ENCODE assay signal across 9 mouse cellular contexts in genomic region chr11:70028401-70029129, GRCm38 (mm10). TPM values are rescaled to one million over a fixed set of nuclear protein-coding genes. Genes with fewer than 3 reads are reported as not detected.
DNase-seq lines count a peak whose midpoint lies in the region; ATAC-seq lines count a peak whose summit lies in the region.
"Had no signal": no experiment of that assay in that cellular context is flagged by ENCODE, and none has a peak within 500 bp of the region (broad histone marks: within the 10 kb centered on the region; RNA-seq: fewer than 3 reads in every experiment).

No protein-coding gene starts in this region.

- no peaks in the 10 kb centered on the region; the same call in 1 of the 2 replicates for H3K27me3 ChIP-seq in liver, embryonic 11.5 days (replicated peaks; ENCODE audit: control insufficient read depth, insufficient read depth, low read length)
- H3K27me3 ChIP-seq in forebrain, embryonic 10.5 days (ENCODE audit: poor library complexity, severe bottlenecking): no peaks in the 10 kb centered on the region
- no peaks in the 10 kb centered on the region for H3K27me3 ChIP-seq in limb, embryonic 10.5 days (ENCODE audit: low read depth, poor library complexity, severe bottlenecking)

- 25% methylated on average over 12 of the region's 12 CpGs for WGBS in liver, embryonic 11.5 days
- 30% methylated on average over 12 of the region's 12 CpGs for WGBS in forebrain, embryonic 10.5 days
- 33% methylated on average over 12 of the region's 12 CpGs for WGBS in limb, embryonic 10.5 days

- peaks cover 10% of the 10 kb centered on the region; the same call in 1 of the 2 replicates for H3K36me3 ChIP-seq in liver, embryonic 11.5 days (ENCODE audit: control insufficient read depth, insufficient read depth, low read length)
- H3K36me3 ChIP-seq in forebrain, embryonic 10.5 days (replicated peaks): peaks cover 34% of the 10 kb centered on the region
- H3K36me3 ChIP-seq in limb, embryonic 10.5 days: peaks cover 36% of the 10 kb centered on the region

- H3K9me3 ChIP-seq in liver, embryonic 11.5 days (ENCODE audit: control insufficient read depth, low read length): no peaks in the 10 kb centered on the region
- H3K9me3 ChIP-seq in forebrain, embryonic 10.5 days: no peaks in the 10 kb centered on the region
- no peaks in the 10 kb centered on the region for H3K9me3 ChIP-seq in limb, embryonic 10.5 days (replicated peaks)

- H3K4me2 ChIP-seq in liver, embryonic 11.5 days: peak overlapping the region; percentile 46

- peak overlapping the region; percentile 41 for H3K27ac ChIP-seq in liver, embryonic 11.5 days (ENCODE audit: low read depth, low read length)
- H3K27ac ChIP-seq in forebrain, embryonic 10.5 days: peak overlapping the region; percentile 85
- peak overlapping the region; percentile 81 for H3K27ac ChIP-seq in limb, embryonic 10.5 days

- DNase-seq in liver, embryonic 11.5 days (ENCODE audit: low spot score): no peak
- DNase-seq in liver: no peak
- no peak for DNase-seq in forebrain, embryonic 10.5 days (ENCODE audit: extremely low spot score, low spot score)
- no peak for DNase-seq in limb, embryonic 10.5 days (ENCODE audit: low spot score)
- peak; percentile 55 for DNase-seq in skeletal muscle tissue, adult 2 months (ENCODE audit: low read depth, low spot score)
- DNase-seq in right cerebral cortex, postnatal 14 days: no peak
- no peak for DNase-seq in thymus, postnatal 25 days
- no peak for DNase-seq in ovary, adult 18-20 months (ENCODE audit: low spot score)

- H3K9ac ChIP-seq in liver, embryonic 11.5 days (ENCODE audit: low read depth, low read length): 0 out of 2 replicates have a peak overlapping the region, but pooled peaks have one; percentile 8

- H3K4me3 ChIP-seq in liver, embryonic 11.5 days (ENCODE audit: low read depth, low read length): peak overlapping the region; percentile 14; the same call in 1 of the 2 replicates
- H3K4me3 ChIP-seq in forebrain, embryonic 10.5 days: peak overlapping the region; percentile 48
- peak overlapping the region; percentile 51 for H3K4me3 ChIP-seq in limb, embryonic 10.5 days

- ATAC-seq in liver, embryonic 11.5 days (replicated peaks; ENCODE audit: low FRiP score): no peak

- H3K4me1 ChIP-seq in liver, embryonic 11.5 days (replicated peaks; ENCODE audit: control insufficient read depth, insufficient read depth, low read length): peaks cover 44% of the 10 kb centered on the region
- peaks cover 78% of the 10 kb centered on the region for H3K4me1 ChIP-seq in forebrain, embryonic 10.5 days
- peaks cover 68% of the 10 kb centered on the region for H3K4me1 ChIP-seq in limb, embryonic 10.5 days

RNA-seq across cellular contexts. Expression of gene Dlg4, which starts 11.8 kb away (rescaled TPM):
- polyA plus RNA-seq in liver, embryonic 11.5 days (2014; fragmentation: Nextera tagmentation; extraction: Ambion mirVana): 9.3 and 9.4 TPM in 2 replicates
- 13.8 and 15.5 TPM in 2 replicates for polyA plus RNA-seq in forebrain, embryonic 10.5 days (2016; fragmentation: Nextera tagmentation; extraction: Ambion mirVana)
- 8.8 and 12.9 TPM in 2 replicates for polyA plus RNA-seq in limb, embryonic 10.5 days (2016; fragmentation: Nextera tagmentation; extraction: Ambion mirVana)

RNA-seq across cellular contexts. Expression of gene Acadvl, which starts 13.4 kb away (rescaled TPM):
- 85.7 and 89.7 TPM in 2 replicates for polyA plus RNA-seq in liver, embryonic 11.5 days (2014; fragmentation: Nextera tagmentation; extraction: Ambion mirVana)
- 41.0 and 44.1 TPM in 2 replicates for polyA plus RNA-seq in forebrain, embryonic 10.5 days (2016; fragmentation: Nextera tagmentation; extraction: Ambion mirVana)
- polyA plus RNA-seq in limb, embryonic 10.5 days (2016; fragmentation: Nextera tagmentation; extraction: Ambion mirVana): 36.4 and 52.1 TPM in 2 replicates

RNA-seq across cellular contexts. Expression of gene Asgr1, which starts 25.3 kb away (rescaled TPM):
- 0.40 and 0.66 TPM in 2 replicates for polyA plus RNA-seq in liver, embryonic 11.5 days (2014; fragmentation: Nextera tagmentation; extraction: Ambion mirVana)
- polyA plus RNA-seq in forebrain, embryonic 10.5 days (2016; fragmentation: Nextera tagmentation; extraction: Ambion mirVana): 0.71 and 1.2 TPM in 2 replicates
- 0.71 and 0.74 TPM in 2 replicates for polyA plus RNA-seq in limb, embryonic 10.5 days (2016; fragmentation: Nextera tagmentation; extraction: Ambion mirVana)
- polyA plus RNA-seq: large intestine, adult 2 months had no signal

RNA-seq across cellular contexts. Expression of gene Dvl2, which starts 28.2 kb away (rescaled TPM):
- 22.1 and 23.3 TPM in 2 replicates for polyA plus RNA-seq in liver, embryonic 11.5 days (2014; fragmentation: Nextera tagmentation; extraction: Ambion mirVana)
- 44.3 and 51.6 TPM in 2 replicates for polyA plus RNA-seq in forebrain, embryonic 10.5 days (2016; fragmentation: Nextera tagmentation; extraction: Ambion mirVana)
- polyA plus RNA-seq in limb, embryonic 10.5 days (2016; fragmentation: Nextera tagmentation; extraction: Ambion mirVana): 65.2 and 70.6 TPM in 2 replicates

RNA-seq across cellular contexts. Expression of gene Phf23, which starts 33.0 kb away (rescaled TPM):
- polyA plus RNA-seq in liver, embryonic 11.5 days (2014; fragmentation: Nextera tagmentation; extraction: Ambion mirVana): 33.2 and 36.6 TPM in 2 replicates
- polyA plus RNA-seq in forebrain, embryonic 10.5 days (2016; fragmentation: Nextera tagmentation; extraction: Ambion mirVana): 94.5 and 96.2 TPM in 2 replicates
- polyA plus RNA-seq in limb, embryonic 10.5 days (2016; fragmentation: Nextera tagmentation; extraction: Ambion mirVana): 101 and 106 TPM in 2 replicates
